Mouse (Mus musculus) liver, embryonic 15.5 days (tissue): ENCODE measurements around the gene Rph3al. TPM values are rescaled to one million over a fixed set of nuclear protein-coding genes. Genes with fewer than 3 reads are reported as not detected.

Source experiments
- ATAC-seq: fragments of 200-750 bp; cut with Nextera tagmentation; 2 replicates; pipeline ENCODE4 v1.8.0; 2017; ENCODE audit warnings: moderate number of reproducible peaks, mild to moderate bottlenecking, moderate library complexity; ENCODE audit not compliant: insufficient read depth
- H3K27ac ChIP-seq: fragments of 300-500 bp; sonication (generic); replicated peaks from 2 replicates; pipeline ENCODE4 v1.5.1; 2015; ENCODE audit warnings: mild to moderate bottlenecking, inconsistent platforms
- H3K27me3 ChIP-seq: fragments of 300-500 bp; sonication (generic); 2 replicates; pipeline ENCODE4 v1.6.1; 2015; ENCODE audit warnings: mild to moderate bottlenecking, inconsistent platforms
- H3K36me3 ChIP-seq: fragments of 300-500 bp; sonication (generic); replicated peaks from 2 replicates; pipeline ENCODE4 v1.6.1; 2015; ENCODE audit warnings: moderate library complexity, mild to moderate bottlenecking, inconsistent platforms
- H3K4me1 ChIP-seq: fragments of 300-500 bp; sonication (generic); replicated peaks from 2 replicates; pipeline ENCODE4 v1.6.1; 2015; ENCODE audit warnings: inconsistent platforms
- H3K4me2 ChIP-seq: fragments of 300-500 bp; sonication (generic); 2 replicates; pipeline ENCODE4 v1.6.1; 2015; ENCODE audit warnings: moderate library complexity, mild to moderate bottlenecking, inconsistent platforms
- H3K4me3 ChIP-seq: fragments of 300-500 bp; sonication (generic); replicated peaks from 2 replicates; pipeline ENCODE4 v1.5.1; 2015; ENCODE audit warnings: mild to moderate bottlenecking, inconsistent platforms
- H3K9ac ChIP-seq: fragments of 300-500 bp; sonication (generic); 2 replicates; pipeline ENCODE4 v1.6.1; 2015; ENCODE audit warnings: moderate library complexity, mild to moderate bottlenecking, inconsistent platforms
- H3K9me3 ChIP-seq: fragments of 300-500 bp; sonication (generic); replicated peaks from 2 replicates; pipeline ENCODE4 v1.6.1; 2016; ENCODE audit warnings: inconsistent platforms
- WGBS: fragments of 180-500 bp; shearing (Covaris S2); methylation state at CpG from one replicate; pipeline ENCODE4 v1.1.7; 2015; ENCODE audit warnings: mixed read lengths; ENCODE audit not compliant: insufficient replicate concordance; 5-methylcytosine and 5-hydroxymethylcytosine counted together
- polyA plus RNA-seq: library from polyadenylated mRNA; unstranded; fragments of >200 nt; fragmentation: Nextera tagmentation; extraction: Ambion mirVana; gene quantifications from 2 replicates; pipeline ENCODE4 v1.2.1, GENCODE M21; 2015

The Rph3al gene
- polyA plus RNA-seq, 1 experiment from 2014 or later: 0.47 TPM

DNA sequence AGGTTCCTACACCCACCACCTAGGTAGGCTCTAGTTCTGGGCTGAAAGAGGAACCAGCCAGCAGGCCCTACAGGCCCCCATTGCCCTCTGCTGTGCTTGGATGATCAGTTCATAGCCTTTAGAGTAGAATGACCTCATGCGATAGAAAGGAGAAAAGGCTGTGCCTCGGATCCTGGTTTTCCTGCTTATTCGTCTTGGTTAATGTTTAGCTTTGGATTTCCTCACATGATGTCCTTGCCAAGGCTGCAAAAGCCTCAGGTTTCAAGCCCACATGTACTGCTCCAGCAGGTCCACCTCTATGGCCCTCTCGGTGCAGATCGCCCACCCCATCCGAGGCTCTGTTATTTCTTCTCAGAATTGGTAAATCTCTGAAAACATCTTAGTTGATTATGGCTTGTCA lies 33.2 kb downstream of the Rph3al start:
- no peak overlapping the region for H3K9ac ChIP-seq
- H3K27me3 ChIP-seq: no peaks in the 10 kb centered on the region
- no peaks in the 10 kb centered on the region for H3K36me3 ChIP-seq
- H3K27ac ChIP-seq: 0 out of 2 replicates have a peak overlapping the region, but pooled peaks have one; percentile 33
- no peak overlapping the region for H3K4me2 ChIP-seq
- no peak overlapping the region for H3K4me3 ChIP-seq
- H3K4me1 ChIP-seq: peaks cover 14% of the 10 kb centered on the region
- WGBS: 61% methylated on average over 6 of the region's 6 CpGs
- no peaks in the 10 kb centered on the region for H3K9me3 ChIP-seq
- ATAC-seq: peak; percentile 54

DNA sequence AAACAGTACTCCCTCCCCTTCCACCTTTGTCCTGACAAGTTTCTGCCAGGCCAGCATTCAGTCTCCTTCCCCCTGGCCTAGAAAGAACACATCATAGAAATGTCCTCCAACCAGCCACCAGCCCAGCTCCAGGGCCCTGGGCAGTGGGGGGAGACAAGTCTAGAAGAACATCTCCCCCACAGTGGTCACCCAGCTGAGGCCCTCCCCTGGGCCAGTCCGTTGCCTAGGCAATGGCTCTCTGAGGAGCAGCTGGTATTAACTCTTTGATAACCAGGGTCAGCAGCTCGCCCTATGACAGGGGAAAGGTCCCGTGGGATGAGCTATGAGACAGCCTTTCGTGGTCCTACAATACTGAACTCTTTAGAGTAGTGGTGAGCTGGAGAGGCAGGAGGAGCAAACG lies 33.7 kb downstream of the Rph3al start:
- Histone ChIP-seq H3K4me3 (no peak overlapping the region), H3K4me2 (no peak overlapping the region), H3K4me1 (peaks cover 14% of the 10 kb centered on the region), H3K36me3 (no peaks in the 10 kb centered on the region), H3K9me3 (no peaks in the 10 kb centered on the region), H3K27ac (0 out of 2 replicates have a peak overlapping the region, but pooled peaks have one; percentile 33), H3K27me3 (no peaks in the 10 kb centered on the region), H3K9ac (no peak overlapping the region)
- 46% methylated on average over 5 of the region's 5 CpGs for WGBS
- peak; percentile 28; the same call in 1 of the 2 replicates for ATAC-seq

- 57% methylated on average over 3 of the region's 3 CpGs for WGBS
- no peak overlapping the region for H3K9ac ChIP-seq
- no peak overlapping the region for H3K27ac ChIP-seq
- H3K9me3 ChIP-seq: no peaks in the 10 kb centered on the region
- peaks cover 14% of the 10 kb centered on the region for H3K4me1 ChIP-seq
- H3K36me3 ChIP-seq: no peaks in the 10 kb centered on the region
- no peak for ATAC-seq
- H3K27me3 ChIP-seq: no peaks in the 10 kb centered on the region
- no peak overlapping the region for H3K4me2 ChIP-seq
- H3K4me3 ChIP-seq: no peak overlapping the region
Measured at GRCm38 (mm10) chr11:75903486-75903885, 34.7 kb downstream of the Rph3al start.

DNA sequence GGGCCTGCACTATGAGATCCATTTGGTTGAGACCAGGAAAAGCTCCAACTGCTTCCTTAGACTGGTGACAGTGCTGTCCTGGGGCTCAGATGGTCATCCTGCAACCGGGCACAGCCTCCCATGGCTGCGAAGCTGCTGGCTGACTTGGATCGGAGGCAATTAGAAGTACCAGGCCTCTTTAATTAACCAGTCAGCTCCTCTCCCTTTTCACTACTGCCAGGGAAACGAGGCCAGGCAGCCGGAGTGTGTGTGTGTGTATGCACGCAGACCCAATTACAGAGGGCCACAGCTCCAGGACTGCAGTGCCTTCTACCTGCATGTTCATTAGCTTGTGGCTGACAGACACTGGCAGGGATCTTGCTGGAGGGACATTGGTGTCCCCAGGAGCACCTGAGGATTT lies 36.9 kb downstream of the Rph3al start:
- Histone ChIP-seq H3K4me3 (no peak overlapping the region), H3K9ac (no peak overlapping the region), H3K4me1 (peaks cover 10% of the 10 kb centered on the region), H3K27ac (no peak overlapping the region), H3K36me3 (no peaks in the 10 kb centered on the region), H3K4me2 (no peak overlapping the region), H3K9me3 (no peaks in the 10 kb centered on the region), H3K27me3 (no peaks in the 10 kb centered on the region)
- no peak for ATAC-seq
- WGBS: 62% methylated on average over 6 of the region's 6 CpGs

- no peaks in the 10 kb centered on the region for H3K9me3 ChIP-seq
- no peaks in the 10 kb centered on the region for H3K36me3 ChIP-seq
- ATAC-seq: no peak
- H3K4me2 ChIP-seq: no peak overlapping the region
- peaks cover 6% of the 10 kb centered on the region; the same call in 1 of the 2 replicates for H3K4me1 ChIP-seq
- H3K27ac ChIP-seq: no peak overlapping the region
- H3K9ac ChIP-seq: no peak overlapping the region
- H3K27me3 ChIP-seq: no peaks in the 10 kb centered on the region
- WGBS: 52% methylated on average over 9 of the region's 9 CpGs
- no peak overlapping the region for H3K4me3 ChIP-seq
Measured at GRCm38 (mm10) chr11:75899676-75900075, 38.6 kb downstream of the Rph3al start.

GRCm38 (mm10) chr11:75898532-75898931 lies 39.7 kb downstream of the Rph3al start:
- ATAC-seq: no peak
- WGBS: 66% methylated on average over 9 of the region's 9 CpGs
- H3K9me3 ChIP-seq: no peaks in the 10 kb centered on the region
- H3K9ac ChIP-seq: no peak overlapping the region
- H3K36me3 ChIP-seq: no peaks in the 10 kb centered on the region
- H3K27ac ChIP-seq: no peak overlapping the region
- no peak overlapping the region for H3K4me3 ChIP-seq
- no peak overlapping the region for H3K4me2 ChIP-seq
- H3K4me1 ChIP-seq: no peaks in the 10 kb centered on the region
- no peaks in the 10 kb centered on the region for H3K27me3 ChIP-seq

- Histone ChIP-seq H3K4me1 (no peaks in the 10 kb centered on the region), H3K27me3 (no peaks in the 10 kb centered on the region), H3K27ac (no peak overlapping the region), H3K36me3 (no peaks in the 10 kb centered on the region), H3K4me2 (no peak overlapping the region), H3K9ac (no peak overlapping the region), H3K4me3 (no peak overlapping the region), H3K9me3 (no peaks in the 10 kb centered on the region)
- 65% methylated on average over 12 of the region's 12 CpGs for WGBS
- no peak for ATAC-seq
Measured at GRCm38 (mm10) chr11:75894791-75895420, 43.3 kb downstream of the Rph3al start.

DNA sequence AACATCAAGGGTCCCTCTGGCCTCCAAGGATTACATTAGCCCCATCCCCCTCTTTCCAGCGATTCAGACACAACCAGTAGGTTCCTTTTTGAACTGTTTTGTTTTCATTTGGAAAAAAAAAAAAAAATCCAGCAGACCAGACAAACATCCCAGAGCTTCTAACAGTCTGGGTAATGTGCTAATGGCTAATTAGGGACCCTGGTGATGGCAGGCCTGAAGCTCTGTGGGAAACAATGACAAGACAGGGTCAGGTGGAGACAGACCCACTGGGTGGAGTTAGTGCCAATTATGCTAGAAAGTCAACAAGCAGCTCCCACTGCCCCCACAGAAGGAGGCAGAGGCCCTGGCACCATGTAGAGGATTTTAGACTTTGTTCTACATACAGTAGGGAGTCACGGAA lies 44.3 kb downstream of the Rph3al start:
- H3K9me3 ChIP-seq: no peaks in the 10 kb centered on the region
- no peak for ATAC-seq
- H3K4me1 ChIP-seq: no peaks in the 10 kb centered on the region
- no peaks in the 10 kb centered on the region for H3K27me3 ChIP-seq
- H3K9ac ChIP-seq: no peak overlapping the region
- no peak overlapping the region for H3K27ac ChIP-seq
- no peaks in the 10 kb centered on the region for H3K36me3 ChIP-seq
- WGBS: 53% methylated on average over 2 of the region's 2 CpGs
- H3K4me3 ChIP-seq: no peak overlapping the region
- H3K4me2 ChIP-seq: no peak overlapping the region

DNA sequence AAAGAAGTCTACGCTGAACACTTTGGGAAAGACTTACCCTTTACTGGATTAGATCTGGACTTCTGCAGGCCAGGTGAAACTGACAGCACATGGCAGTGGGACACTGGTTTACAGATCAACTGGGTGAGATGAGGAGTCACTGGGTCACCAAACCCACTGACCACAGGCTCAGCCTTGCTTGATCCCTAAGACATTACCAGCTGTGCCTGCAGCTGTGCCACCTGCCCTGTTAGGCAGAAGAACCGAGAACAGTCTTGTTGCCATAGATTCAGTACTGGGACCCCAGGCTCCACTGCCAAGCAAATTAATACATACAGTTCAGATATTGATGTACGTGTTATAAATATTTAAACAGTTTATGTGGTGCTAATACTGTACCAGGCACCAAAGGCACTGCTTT lies 50.9 kb downstream of the Rph3al start:
- Histone ChIP-seq H3K36me3 (no peaks in the 10 kb centered on the region), H3K4me1 (no peaks in the 10 kb centered on the region), H3K9me3 (no peaks in the 10 kb centered on the region), H3K9ac (no peak overlapping the region), H3K27me3 (no peaks in the 10 kb centered on the region), H3K4me3 (no peak overlapping the region), H3K4me2 (no peak overlapping the region), H3K27ac (no peak overlapping the region)
- WGBS: 62% methylated on average over 3 of the region's 3 CpGs
- ATAC-seq: no peak

DNA sequence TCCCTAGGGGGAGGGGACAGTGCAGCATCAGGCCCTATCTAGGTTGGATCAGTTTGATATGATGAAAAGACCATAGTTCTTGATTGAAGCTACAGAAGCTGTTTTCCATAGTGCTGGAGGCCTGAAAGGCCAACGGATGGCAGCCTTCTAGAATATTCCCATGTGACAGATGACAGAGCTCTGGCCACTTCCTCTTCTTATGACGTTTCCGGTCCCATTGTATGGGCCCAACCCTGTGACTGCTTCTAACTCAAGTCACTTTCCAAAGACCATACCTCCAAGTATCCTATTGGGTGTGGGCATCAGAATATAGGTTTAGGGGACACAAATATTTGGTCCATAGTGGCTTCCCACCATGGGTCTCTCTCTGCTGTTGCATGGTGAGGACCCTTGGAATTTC lies 57.0 kb downstream of the Rph3al start:
- Histone ChIP-seq H3K9ac (no peak overlapping the region), H3K9me3 (no peaks in the 10 kb centered on the region), H3K4me2 (no peak overlapping the region), H3K27ac (no peak overlapping the region), H3K27me3 (no peaks in the 10 kb centered on the region), H3K4me3 (no peak overlapping the region), H3K4me1 (no peaks in the 10 kb centered on the region), H3K36me3 (no peaks in the 10 kb centered on the region)
- 28% methylated on average over 3 of the region's 3 CpGs for WGBS
- no peak for ATAC-seq

GRCm38 (mm10) chr11:75880064-75880463 lies 58.2 kb downstream of the Rph3al start:
- 66% methylated on average over 8 of the region's 8 CpGs for WGBS

DNA sequence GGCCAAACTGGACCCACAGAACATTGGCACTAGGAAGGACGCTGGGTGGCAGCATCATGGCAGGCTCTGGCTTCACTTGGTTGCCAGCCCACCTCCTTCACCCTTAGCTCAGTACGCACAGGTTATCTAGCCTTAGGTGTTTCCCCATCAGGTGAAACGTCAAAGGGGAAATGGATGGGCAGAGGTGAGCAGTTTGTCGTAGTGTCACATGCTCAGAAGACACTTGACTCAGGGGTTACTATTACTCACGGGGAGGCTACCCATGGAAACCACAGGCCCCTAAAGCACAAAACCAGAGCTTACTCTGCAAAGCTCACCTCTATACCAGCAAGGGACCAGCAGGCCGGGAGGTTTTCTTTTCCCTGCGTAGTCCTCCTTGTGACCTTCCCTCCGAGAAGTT lies 59.8 kb downstream of the Rph3al start:
- H3K9ac ChIP-seq: no peak overlapping the region
- H3K4me3 ChIP-seq: no peak overlapping the region
- H3K4me2 ChIP-seq: no peak overlapping the region
- H3K9me3 ChIP-seq: no peaks in the 10 kb centered on the region
- no peaks in the 10 kb centered on the region for H3K27me3 ChIP-seq
- no peak overlapping the region for H3K27ac ChIP-seq
- no peaks in the 10 kb centered on the region for H3K36me3 ChIP-seq
- no peaks in the 10 kb centered on the region for H3K4me1 ChIP-seq
- 71% methylated on average over 8 of the region's 8 CpGs for WGBS
- no peak for ATAC-seq

More at GRCm38 (mm10) chr11:75880064-75880463, 58.2 kb downstream of the Rph3al start:
- ATAC-seq: no peak
- no peaks in the 10 kb centered on the region for H3K27me3 ChIP-seq
- no peaks in the 10 kb centered on the region for H3K36me3 ChIP-seq
- H3K9me3 ChIP-seq: no peaks in the 10 kb centered on the region
- no peak overlapping the region for H3K4me2 ChIP-seq
- H3K27ac ChIP-seq: no peak overlapping the region
- H3K9ac ChIP-seq: no peak overlapping the region
- no peak overlapping the region for H3K4me3 ChIP-seq
- H3K4me1 ChIP-seq: no peaks in the 10 kb centered on the region
